Mouse (Mus musculus): Measurements from ENCODE around the gene Tiam1.

DNA sequence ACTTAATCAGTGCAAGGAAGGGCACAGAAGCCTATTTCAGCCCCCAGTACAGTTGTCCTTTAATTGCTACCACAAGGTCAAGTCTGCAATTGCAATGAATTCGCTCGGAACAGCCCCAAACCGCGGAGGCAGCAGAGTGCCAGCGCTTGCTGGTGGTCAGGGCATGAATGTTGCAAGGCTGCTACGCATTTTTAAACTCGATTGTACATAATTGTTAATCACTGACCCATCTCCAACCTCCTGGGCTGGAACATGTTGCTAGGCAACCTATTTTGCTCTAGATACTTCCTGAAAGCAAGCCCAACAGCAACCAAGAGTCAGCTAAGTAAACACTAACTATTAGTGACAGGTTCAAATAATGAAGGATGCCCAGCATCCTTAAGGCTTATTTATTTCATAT, 70.1 kb downstream of the Tiam1 start:
- TF ChIP-seq GATA1 (IDR thresholded peaks at IDR 0.05; ENCODE audit: borderline replicate concordance, low read length) (no peak), FLI1 (IDR thresholded peaks at IDR 0.05; ENCODE audit: low read length) (no peak)

Data from megakaryocyte, embryonic 14.5 days (primary cell).